Mouse (Mus musculus) limb, embryonic 15.5 days (tissue): ENCODE data around the gene Mapk8ip2. TPM values are rescaled to one million over a fixed set of nuclear protein-coding genes. Genes with fewer than 3 reads are reported as not detected.

ENCODE experiments used
- ATAC-seq: fragments of 200-750 bp; cut with Nextera tagmentation; 2 replicates; pipeline ENCODE4 v1.8.0; 2017; ENCODE audit warnings: low read depth, moderate TSS enrichment; ENCODE audit not compliant: insufficient number of reproducible peaks, low FRiP score, low TSS enrichment
- H3K27ac ChIP-seq: fragments of 300-500 bp; sonication (generic); 2 replicates; pipeline ENCODE4 v1.5.1; 2015; ENCODE audit warnings: moderate library complexity, mild to moderate bottlenecking, inconsistent platforms
- H3K27me3 ChIP-seq: fragments of 300-500 bp; sonication (generic); 2 replicates; pipeline ENCODE4 v1.6.1; 2015; ENCODE audit warnings: inconsistent platforms
- H3K36me3 ChIP-seq: fragments of 300-500 bp; sonication (generic); 2 replicates; pipeline ENCODE4 v1.6.1; 2015; ENCODE audit warnings: inconsistent platforms
- H3K4me1 ChIP-seq: fragments of 300-500 bp; sonication (generic); 2 replicates; pipeline ENCODE4 v1.6.1; 2015; ENCODE audit warnings: inconsistent platforms
- H3K4me2 ChIP-seq: fragments of 300-500 bp; sonication (generic); 2 replicates; pipeline ENCODE4 v1.6.1; 2015; ENCODE audit warnings: mild to moderate bottlenecking, inconsistent platforms
- H3K4me3 ChIP-seq: fragments of 300-500 bp; sonication (generic); 2 replicates; pipeline ENCODE4 v1.5.1; 2015; ENCODE audit warnings: mild to moderate bottlenecking, inconsistent platforms
- H3K9ac ChIP-seq: fragments of 300-500 bp; sonication (generic); 2 replicates; pipeline ENCODE4 v1.6.1; 2015; ENCODE audit warnings: inconsistent platforms
- H3K9me3 ChIP-seq: fragments of 300-500 bp; sonication (generic); 2 replicates; pipeline ENCODE4 v1.6.1; 2016; ENCODE audit warnings: inconsistent platforms
- WGBS: fragments of 180-500 bp; shearing (Covaris S2); methylation state at CpG from one replicate; pipeline ENCODE4 v1.1.7; 2015; 5-methylcytosine and 5-hydroxymethylcytosine counted together
- polyA plus RNA-seq: library from polyadenylated mRNA; unstranded; fragments of >200 nt; fragmentation: Nextera tagmentation; extraction: Ambion mirVana; gene quantifications from 2 replicates; pipeline ENCODE4 v1.2.1, GENCODE M21; 2015

The Mapk8ip2 gene
- polyA plus RNA-seq, 1 experiment from 2014 or later = 0.82 TPM

DNA sequence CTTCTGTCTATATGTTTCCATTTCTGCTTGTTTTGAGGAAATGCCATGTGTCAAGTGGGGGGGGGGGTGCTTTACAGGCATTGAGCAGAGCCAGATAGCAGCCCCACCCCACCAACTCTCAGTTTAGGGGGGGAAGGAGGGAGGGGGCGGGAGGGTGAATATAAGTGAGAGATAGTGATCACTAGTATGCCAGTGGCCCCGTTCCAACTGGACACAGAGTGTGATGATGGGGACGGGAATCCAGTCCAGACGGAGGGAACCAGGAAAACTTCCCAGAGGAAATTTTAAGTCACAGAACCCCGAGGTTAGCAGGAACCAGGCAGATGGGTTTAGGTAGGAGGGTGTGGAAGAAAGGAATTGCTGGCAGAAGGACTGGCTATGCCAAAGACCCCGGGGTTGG, 1.9 kb downstream of the Mapk8ip2 start:
- WGBS = 69% methylated on average over 6 of the region's 6 CpGs
- Histone ChIP-seq H3K36me3 (no peaks in the 10 kb centered on the region), H3K27me3 (peaks cover 38% of the 10 kb centered on the region), H3K4me1 (peaks cover 13% of the 10 kb centered on the region), H3K4me2 (no peak overlapping the region), H3K27ac (no peak overlapping the region), H3K9me3 (no peaks in the 10 kb centered on the region), H3K4me3 (no peak overlapping the region), H3K9ac (no peak overlapping the region)
- no peak for ATAC-seq

- Histone ChIP-seq H3K4me2 (no peak overlapping the region), H3K27me3 (peaks cover 21% of the 10 kb centered on the region), H3K9me3 (no peaks in the 10 kb centered on the region), H3K36me3 (no peaks in the 10 kb centered on the region), H3K9ac (no peak overlapping the region), H3K27ac (no peak overlapping the region), H3K4me3 (no peak overlapping the region), H3K4me1 (peaks cover 7% of the 10 kb centered on the region)
- ATAC-seq = no peak
- 89% methylated on average over 15 of the region's 15 CpGs for WGBS
Measured at GRCm38 (mm10) chr15:89458942-89459341, 5.2 kb downstream of the Mapk8ip2 start.

DNA sequence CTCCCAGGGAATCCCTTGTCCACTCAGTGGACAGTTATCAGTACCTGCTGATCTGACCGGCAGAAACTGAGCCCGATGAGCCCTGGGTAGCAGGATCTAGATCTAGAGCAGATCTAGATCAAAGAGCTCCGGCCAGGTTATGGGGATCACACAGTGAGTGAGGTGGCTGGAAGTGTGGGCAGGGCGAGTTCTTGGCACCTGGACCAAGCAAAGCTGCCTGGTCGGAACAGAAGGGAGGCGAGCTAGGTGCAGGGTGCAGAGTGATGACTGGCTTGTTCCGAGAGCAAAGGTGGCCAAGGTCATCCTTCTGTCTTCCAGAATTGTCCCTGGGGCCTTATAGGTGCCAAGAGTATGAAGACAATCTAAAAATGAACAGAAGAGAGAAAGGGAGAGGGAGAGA, 6.1 kb downstream of the Mapk8ip2 start:
- Histone ChIP-seq H3K27me3 (peaks cover 12% of the 10 kb centered on the region), H3K4me3 (no peak overlapping the region), H3K9ac (no peak overlapping the region), H3K36me3 (no peaks in the 10 kb centered on the region), H3K4me2 (no peak overlapping the region), H3K4me1 (no peaks in the 10 kb centered on the region), H3K27ac (no peak overlapping the region), H3K9me3 (no peaks in the 10 kb centered on the region)
- no peak for ATAC-seq
- WGBS = 76% methylated on average over 7 of the region's 7 CpGs

DNA sequence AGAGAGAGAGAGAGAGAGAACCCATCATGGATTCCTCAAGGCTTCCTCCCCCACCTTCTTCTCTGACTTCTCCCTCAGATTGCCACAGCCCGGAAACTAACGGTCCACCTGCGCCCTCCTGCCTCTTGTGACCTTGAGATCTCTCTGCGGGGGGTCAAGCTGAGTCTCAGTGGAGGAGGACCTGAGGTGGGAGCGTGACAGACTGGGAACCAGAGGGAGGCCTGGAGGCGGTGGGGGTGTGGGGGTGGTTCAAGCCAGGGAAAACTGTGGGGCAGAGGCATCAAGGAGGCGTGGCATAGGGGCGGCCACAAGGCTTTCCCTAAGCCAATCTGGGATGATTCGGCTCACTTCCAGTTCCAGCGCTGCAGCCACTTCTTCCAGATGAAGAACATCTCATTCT, 6.6 kb downstream of the Mapk8ip2 start:
- Histone ChIP-seq H3K4me3 (no peak overlapping the region), H3K9ac (no peak overlapping the region), H3K36me3 (no peaks in the 10 kb centered on the region), H3K27me3 (peaks cover 8% of the 10 kb centered on the region), H3K9me3 (no peaks in the 10 kb centered on the region), H3K4me1 (no peaks in the 10 kb centered on the region), H3K27ac (no peak overlapping the region), H3K4me2 (no peak overlapping the region)
- 77% methylated on average over 10 of the region's 10 CpGs for WGBS
- ATAC-seq = no peak

DNA sequence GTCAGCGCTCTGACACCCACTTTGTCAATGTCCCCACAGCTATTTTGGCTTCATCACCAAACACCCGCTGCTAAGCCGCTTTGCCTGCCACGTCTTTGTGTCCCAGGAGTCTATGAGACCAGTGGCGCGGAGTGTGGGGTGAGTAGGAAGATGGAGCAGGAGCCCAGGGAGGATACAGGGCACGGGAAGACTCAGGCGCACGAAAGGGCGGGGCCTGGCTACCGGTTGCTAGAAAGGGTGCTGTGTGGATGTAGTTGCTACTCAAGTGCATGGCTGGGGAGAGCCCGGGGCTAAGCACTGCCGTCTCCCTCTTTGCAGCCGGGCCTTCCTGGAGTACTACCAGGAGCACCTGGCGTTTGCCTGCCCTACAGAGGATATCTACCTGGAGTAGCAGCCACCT, 7.6 kb downstream of the Mapk8ip2 start:
- Histone ChIP-seq H3K27ac (no peak overlapping the region), H3K27me3 (0 out of 2 replicates have a peak, but pooled peaks cover 4% of the 10 kb centered on the region), H3K9ac (no peak overlapping the region), H3K4me3 (no peak overlapping the region), H3K9me3 (no peaks in the 10 kb centered on the region), H3K36me3 (no peaks in the 10 kb centered on the region), H3K4me2 (no peak overlapping the region), H3K4me1 (no peaks in the 10 kb centered on the region)
- ATAC-seq = no peak
- WGBS = 77% methylated on average over 15 of the region's 15 CpGs

DNA sequence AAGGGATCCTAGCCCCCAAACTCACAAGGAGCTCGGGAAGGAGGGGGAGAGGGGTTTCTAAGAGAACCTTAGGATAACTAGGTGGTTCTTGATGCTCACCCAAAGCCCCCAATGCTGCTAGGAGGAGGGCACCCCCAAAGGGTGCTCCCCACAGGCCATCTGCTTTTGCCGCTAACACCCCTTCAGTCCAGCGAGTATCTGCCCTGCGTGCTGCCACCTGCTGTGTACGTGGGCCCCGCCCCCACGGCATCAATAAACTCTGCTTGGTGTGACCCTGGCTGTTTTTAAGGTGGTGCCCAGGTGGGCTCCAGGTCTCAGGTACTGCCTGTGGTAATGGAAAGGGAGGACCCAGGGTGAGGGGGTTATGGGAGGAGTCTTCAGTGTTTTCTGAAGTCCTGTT, 8.5 kb downstream of the Mapk8ip2 start:
- Histone ChIP-seq H3K27me3 (0 out of 2 replicates have a peak, but pooled peaks cover 4% of the 10 kb centered on the region), H3K9me3 (no peaks in the 10 kb centered on the region), H3K27ac (no peak overlapping the region), H3K36me3 (no peaks in the 10 kb centered on the region), H3K4me3 (no peak overlapping the region), H3K9ac (no peak overlapping the region), H3K4me1 (no peaks in the 10 kb centered on the region), H3K4me2 (no peak overlapping the region)
- 75% methylated on average over 7 of the region's 7 CpGs for WGBS
- no peak for ATAC-seq

DNA sequence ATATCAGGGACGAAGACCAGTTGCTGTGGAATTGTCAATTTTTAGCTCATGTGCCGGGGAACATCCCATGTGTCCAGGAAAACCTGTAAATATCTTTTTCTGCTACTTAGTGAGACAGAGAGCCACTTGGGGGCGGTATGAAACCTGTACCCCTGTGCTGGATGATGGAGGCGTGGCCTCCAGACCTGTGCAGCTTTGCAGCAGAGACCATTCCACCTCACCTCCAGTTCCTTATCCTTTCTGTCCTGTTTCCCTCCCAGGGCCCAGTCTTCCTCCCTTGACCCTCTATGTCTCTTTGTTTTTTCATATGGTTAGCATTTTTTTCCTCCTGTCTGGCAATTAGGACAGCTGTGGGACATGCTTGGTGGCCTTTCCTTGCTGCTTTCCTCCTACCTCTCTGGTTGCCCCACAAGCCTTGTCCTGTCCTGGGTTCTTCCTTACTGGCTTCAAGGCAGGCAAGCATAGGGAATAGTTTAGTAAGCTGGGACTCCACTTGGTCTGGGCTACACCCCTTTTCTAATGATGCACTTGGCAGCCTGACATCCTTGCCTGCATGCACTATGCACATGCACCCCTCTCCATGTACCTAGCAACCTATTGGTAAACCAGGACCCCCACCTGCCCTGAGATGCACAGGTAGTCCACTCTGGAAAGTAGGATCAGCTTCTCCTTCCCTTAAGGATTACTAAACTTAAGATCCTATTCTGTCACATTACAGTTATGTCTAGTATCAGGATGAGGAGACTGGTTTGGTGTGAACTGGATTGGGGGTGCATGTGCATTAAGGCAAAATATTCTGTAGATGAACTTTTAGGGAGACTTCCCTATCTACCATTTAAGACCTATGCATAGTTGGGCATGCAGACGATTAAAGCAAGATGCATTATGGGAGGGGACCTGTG, 9.9 kb downstream of the Mapk8ip2 start:
- Histone ChIP-seq H3K27me3 (no peaks in the 10 kb centered on the region), H3K4me2 (no peak overlapping the region), H3K4me3 (no peak overlapping the region), H3K9ac (no peak overlapping the region), H3K9me3 (no peaks in the 10 kb centered on the region), H3K4me1 (no peaks in the 10 kb centered on the region), H3K27ac (no peak overlapping the region), H3K36me3 (no peaks in the 10 kb centered on the region)
- no peak for ATAC-seq
- 58% methylated on average over 5 of the region's 5 CpGs for WGBS

GRCm38 (mm10) chr15:89465052-89465451, 11.3 kb downstream of the Mapk8ip2 start:
- Histone ChIP-seq H3K9ac (no peak overlapping the region), H3K4me2 (no peak overlapping the region), H3K4me3 (no peak overlapping the region), H3K4me1 (no peaks in the 10 kb centered on the region), H3K36me3 (no peaks in the 10 kb centered on the region), H3K27me3 (no peaks in the 10 kb centered on the region), H3K9me3 (no peaks in the 10 kb centered on the region), H3K27ac (no peak overlapping the region)
- no peak for ATAC-seq
- WGBS = 6% methylated on average over 1 of the region's 1 CpGs

- no peaks in the 10 kb centered on the region for H3K36me3 ChIP-seq
- H3K4me2 ChIP-seq = no peak overlapping the region
- H3K4me1 ChIP-seq = no peaks in the 10 kb centered on the region
- no peak for ATAC-seq
- no peaks in the 10 kb centered on the region for H3K27me3 ChIP-seq
- no peak overlapping the region for H3K4me3 ChIP-seq
- H3K9me3 ChIP-seq = no peaks in the 10 kb centered on the region
- WGBS = 27% methylated on average over 2 of the region's 2 CpGs
- H3K9ac ChIP-seq = no peak overlapping the region
- no peak overlapping the region for H3K27ac ChIP-seq
Measured at GRCm38 (mm10) chr15:89468577-89468976, 14.9 kb downstream of the Mapk8ip2 start.

- 81% methylated on average over 4 of the region's 4 CpGs for WGBS
- no peak for ATAC-seq
- H3K4me3 ChIP-seq = no peak overlapping the region
Measured at GRCm38 (mm10) chr15:89471476-89471875, 17.8 kb downstream of the Mapk8ip2 start.

DNA sequence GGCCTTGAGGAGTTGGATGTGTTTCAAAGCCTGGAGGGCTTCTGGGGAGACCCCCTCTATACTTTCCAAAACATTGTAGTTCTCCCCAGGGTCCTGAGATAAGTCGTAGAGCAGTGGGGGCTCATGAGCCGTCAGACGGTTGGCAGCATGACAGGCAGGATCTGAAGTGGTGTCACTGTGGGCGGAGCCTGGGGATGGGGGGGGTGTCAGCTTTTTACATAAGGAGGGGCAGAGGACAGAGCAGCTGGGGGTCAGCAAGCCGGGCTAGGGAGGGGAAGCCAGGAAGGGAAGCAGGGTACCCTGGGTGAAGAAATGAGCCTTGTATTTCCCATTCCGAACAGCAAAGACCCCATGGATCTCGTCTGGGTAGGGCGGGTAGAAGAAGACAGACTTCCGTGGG, 19.7 kb downstream of the Mapk8ip2 start:
- Histone ChIP-seq H3K27me3 (no peaks in the 10 kb centered on the region), H3K4me2 (no peak overlapping the region), H3K4me1 (peaks cover 13% of the 10 kb centered on the region), H3K36me3 (no peaks in the 10 kb centered on the region), H3K27ac (no peak overlapping the region), H3K4me3 (no peak overlapping the region), H3K9me3 (no peaks in the 10 kb centered on the region), H3K9ac (no peak overlapping the region)
- WGBS = 80% methylated on average over 9 of the region's 9 CpGs
- ATAC-seq = no peak

More at GRCm38 (mm10) chr15:89471476-89471875, 17.8 kb downstream of the Mapk8ip2 start:
- Histone ChIP-seq H3K27ac (no peak overlapping the region), H3K4me1 (peaks cover 13% of the 10 kb centered on the region), H3K36me3 (no peaks in the 10 kb centered on the region), H3K27me3 (no peaks in the 10 kb centered on the region), H3K9me3 (no peaks in the 10 kb centered on the region), H3K9ac (no peak overlapping the region), H3K4me2 (no peak overlapping the region)

DNA sequence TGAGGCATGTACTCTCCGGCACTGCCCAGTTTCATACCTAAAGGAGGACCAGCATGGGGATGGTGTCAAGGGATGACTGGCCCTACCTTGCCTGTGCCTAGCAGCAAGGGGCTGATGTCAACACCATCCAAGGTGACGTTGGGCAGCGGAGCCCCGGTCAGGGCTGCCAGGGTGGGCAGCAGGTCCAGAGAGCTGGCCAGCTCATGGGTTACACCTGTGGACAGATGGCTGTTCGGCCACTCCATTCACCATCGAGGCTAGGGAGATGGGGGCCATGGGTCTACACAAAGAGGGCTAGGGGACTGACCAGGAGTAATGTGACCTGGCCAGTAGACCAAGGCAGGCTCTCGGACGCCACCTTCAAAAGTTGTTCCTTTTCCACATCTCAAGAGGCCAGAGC, 20.2 kb downstream of the Mapk8ip2 start:
- no peak for ATAC-seq

More for the DNA sequence above, 20.2 kb downstream of the Mapk8ip2 start:
- H3K36me3 ChIP-seq = no peaks in the 10 kb centered on the region
- peaks cover 13% of the 10 kb centered on the region for H3K4me1 ChIP-seq
- no peak overlapping the region for H3K4me3 ChIP-seq
- 94% methylated on average over 8 of the region's 8 CpGs for WGBS
- H3K9ac ChIP-seq = no peak overlapping the region
- H3K9me3 ChIP-seq = no peaks in the 10 kb centered on the region
- H3K4me2 ChIP-seq = no peak overlapping the region
- H3K27me3 ChIP-seq = no peaks in the 10 kb centered on the region
- no peak overlapping the region for H3K27ac ChIP-seq
